Mouse (Mus musculus) ovary, postnatal 10 days (tissue): ENCODE results near the gene Calm1.
"Not testable (repeated sequence)": the region's sequence is repeated elsewhere in the genome, so short reads cannot be mapped to it uniquely, and the experiment has no call there.

Experiments
- DNase-seq: peaks from one replicate; pipeline ENCODE4 v3.0.0; 2022; ENCODE audit warnings: low spot score

The Calm1 gene

DNA sequence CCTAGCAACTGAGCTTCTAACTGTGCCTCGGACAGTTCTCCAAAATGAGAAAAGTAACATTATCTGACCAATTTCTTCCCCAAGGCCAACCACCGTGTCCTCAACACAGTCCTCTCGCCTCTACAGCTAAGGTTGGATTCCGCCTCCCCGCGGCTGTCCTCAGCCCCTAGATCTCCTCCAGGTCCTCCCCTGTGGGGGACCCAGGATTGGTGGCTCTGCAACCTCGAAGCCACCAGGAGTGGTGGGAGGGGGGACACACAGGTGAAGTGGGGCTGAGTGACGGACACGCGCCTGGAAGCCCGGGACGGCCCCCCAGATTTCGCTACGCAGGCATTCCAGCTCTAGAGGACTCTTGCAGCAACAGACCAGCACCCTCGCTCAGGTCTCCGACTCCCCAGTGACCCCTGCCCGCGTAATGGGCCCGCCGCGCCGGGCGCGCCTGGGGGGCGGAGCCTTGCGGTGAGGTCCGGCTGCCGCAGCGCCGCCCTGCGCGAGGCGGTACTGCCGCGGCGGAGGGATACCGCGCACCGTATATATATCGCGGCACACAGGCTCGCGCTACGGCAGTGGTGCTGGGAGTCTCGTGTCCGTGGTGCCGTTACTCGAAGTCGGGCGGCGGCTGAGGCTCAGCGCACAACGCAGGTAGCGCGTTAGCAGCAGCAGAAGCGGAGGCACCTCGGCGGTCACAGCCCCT lies at the start of gene Calm1:
Calm1 (plus strand) TSS at position 469 of the 694 bp plus-strand sequence.
- peak; percentile 93 for DNase-seq

GRCm38 (mm10) chr12:100152466-100152865 lies 46.8 kb upstream of the Calm1 start:
- no peak for DNase-seq

- peak; percentile 77 for DNase-seq
Measured at GRCm38 (mm10) chr12:100159261-100159975, 39.8 kb upstream of the Calm1 start, which contains the start of gene Nrde2. Gene Nrde2, minus strand, starts transcription at chr12:100159653.

DNA sequence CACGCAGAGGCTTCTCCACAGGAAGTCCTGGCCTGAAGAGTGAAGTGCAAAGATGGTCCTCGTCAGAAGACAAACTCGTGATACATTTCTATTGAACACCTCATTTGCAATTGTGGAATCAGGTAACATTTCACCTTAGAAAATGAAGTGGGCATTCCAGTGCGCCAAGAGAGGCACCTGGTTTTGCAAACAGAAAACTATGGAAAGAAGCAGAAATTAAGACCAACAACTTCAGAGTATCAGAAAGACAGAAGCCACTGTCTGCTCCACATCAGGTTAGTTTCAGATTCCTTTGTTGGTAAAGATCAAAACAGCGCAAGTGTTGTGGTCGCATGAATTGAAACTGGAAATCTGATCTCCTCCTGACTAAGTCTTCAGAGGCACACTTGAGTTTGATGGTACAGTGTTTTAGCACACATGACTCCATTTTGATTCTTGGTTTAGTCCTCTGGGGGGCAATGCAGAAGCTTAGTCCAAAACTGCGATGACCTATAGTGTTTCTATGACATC lies 34.2 kb upstream of the Calm1 start:
- no peak for DNase-seq

DNA sequence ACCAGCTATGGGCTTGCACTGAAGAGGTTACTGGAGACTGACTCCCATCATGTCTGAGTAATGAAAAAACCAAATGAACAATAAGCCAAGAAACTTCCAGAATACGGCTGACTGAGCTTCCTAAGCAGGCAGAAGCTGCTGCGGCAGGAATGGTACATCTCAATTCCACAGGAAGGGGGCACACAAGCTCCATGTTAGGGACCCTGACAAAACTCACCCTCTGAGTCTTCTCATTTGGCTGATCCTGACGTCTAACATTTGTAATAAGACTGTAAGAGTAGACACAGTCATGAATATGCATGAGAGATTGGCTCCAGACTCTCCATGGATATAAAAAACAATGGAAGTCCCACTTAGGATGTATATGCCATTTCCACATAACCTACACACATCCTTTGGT lies 33.1 kb upstream of the Calm1 start:
- DNase-seq: no peak

DNA sequence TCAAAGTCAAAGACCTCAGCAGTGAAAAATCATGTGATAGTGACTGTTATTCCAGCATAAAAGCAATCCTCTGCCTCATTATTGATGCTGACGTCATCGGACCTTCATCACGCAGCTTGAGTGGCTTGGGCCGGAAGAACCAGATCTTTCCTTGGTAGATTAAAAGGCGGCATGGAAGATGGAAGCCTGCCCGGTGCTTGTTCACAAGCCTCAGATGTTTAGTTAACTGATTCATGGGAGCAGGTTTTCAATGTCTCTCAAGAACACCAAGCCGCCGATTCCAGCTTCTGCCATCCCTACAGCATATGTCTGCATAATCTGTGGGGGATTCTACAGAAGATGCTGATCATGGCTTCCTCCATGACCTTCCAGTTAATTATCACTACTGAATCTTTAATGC lies 32.3 kb upstream of the Calm1 start:
- no peak for DNase-seq

DNA sequence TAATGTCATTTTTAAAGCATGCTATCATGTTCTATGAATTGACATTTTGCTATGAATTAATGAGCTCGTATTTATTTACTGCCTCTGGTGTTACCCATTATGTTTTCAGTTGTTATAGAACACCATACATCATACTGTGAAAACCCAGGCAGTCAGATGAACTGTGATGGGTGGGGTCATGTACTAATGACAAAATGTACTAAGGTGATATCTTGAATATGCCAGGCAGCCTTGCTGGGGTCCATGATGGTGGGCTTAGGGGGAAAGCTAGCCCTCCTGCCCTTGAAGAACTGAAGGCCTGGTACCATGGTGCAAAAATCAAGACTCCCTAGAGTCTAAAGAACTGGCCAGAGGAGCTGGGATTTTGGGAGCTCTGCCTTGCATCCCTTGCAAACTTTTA lies 31.7 kb upstream of the Calm1 start:
- no peak for DNase-seq

- DNase-seq: no peak
Measured at GRCm38 (mm10) chr12:100167931-100168871, 31.0 kb upstream of the Calm1 start.

DNA sequence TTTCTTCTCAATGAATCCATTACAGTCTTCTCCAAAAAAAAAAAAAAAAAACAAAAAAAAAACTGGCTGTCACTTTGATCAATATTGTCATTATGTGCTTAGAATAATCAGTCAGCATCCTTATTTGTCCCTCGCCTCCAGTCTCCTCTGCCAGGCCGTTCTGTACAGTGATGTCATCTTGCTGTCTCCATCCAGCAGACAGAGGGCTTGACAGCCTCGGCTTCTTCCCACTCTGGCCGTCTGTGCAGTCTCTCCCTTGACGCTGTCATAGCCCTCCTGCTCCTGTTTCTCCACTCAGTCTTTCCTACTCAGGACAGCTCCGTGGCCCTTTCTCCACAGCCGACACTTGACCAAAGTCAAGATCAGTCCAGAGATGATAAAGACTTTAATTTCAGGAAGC lies 26.8 kb upstream of the Calm1 start:
- DNase-seq: no peak

DNA sequence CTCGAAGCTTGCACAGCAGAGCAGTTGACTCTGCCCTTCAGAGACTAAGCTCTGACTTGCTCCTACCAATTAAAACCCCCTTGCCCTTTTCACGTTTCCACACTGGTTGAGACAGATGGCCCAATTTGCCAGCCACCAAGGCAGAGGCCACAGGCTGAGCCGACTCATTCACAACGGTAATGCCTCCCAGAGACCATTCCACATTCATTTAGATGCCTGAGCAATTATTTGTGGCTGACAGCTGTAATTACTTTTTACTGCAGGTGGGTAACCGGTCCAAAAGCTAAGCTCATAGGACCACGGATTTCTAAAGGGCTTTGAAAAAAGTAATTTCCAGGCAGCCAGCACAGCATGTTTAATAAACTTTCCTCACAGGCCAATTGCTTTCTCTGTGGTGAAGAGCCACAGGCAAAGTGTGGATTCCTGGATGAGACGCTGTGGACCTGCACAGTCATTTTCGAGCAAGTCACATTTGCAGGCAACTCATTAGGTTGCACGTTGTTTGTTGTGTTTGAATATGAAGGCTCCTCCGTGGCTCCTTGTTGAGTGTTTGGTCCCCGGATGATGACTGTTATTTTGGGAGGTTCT lies 22.7 kb upstream of the Calm1 start:
- DNase-seq: no peak

DNA sequence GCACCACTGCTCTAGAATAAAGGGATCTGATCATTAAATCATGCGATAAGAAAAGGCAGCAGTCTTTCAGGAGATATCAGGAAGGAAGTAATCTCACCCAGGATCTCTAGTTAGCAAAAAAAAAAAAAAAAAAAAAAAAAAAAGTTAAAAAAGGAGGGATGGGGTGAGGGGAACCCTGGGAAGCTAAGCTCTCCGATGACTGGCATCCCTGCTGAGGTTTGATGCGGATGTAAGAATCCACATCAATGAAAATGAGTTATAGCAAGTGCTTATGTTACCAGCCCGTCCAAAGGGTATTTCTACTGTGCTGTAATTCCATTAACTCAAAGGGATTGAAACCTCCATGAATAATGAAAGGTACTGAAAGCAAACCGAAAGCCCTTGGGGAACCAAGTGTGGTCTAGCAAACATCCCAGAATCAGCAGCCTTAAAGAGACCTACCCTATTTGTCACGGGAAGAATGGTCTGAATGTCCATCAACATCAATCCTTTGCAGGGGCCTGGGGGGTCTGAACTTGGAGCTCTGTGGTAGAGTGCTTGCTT lies 20.3 kb upstream of the Calm1 start:
- DNase-seq: no peak

DNA sequence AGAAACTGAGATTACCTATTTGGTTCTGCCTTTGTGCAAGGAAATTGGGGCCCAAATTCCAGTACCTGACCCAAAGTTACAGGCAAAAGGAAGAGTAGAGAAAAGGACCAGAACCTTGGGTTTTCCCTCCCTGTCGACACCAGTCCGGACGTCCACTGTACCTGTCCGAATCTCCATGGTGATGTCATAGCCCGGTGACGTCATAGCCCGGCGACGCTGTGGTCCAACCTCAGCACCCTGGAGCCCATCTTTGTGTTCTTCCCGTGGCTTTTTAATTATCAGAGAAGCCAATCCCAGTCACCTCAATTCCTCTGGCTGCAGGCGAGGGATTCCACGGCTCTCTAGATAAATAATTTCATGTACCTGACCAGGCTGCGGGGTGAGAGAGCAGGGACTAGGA lies 18.4 kb upstream of the Calm1 start:
- no peak for DNase-seq

GRCm38 (mm10) chr12:100182676-100183075 lies 16.6 kb upstream of the Calm1 start:
- DNase-seq: no peak

- DNase-seq: no peak
Measured at GRCm38 (mm10) chr12:100183970-100184369, 15.3 kb upstream of the Calm1 start.

DNA sequence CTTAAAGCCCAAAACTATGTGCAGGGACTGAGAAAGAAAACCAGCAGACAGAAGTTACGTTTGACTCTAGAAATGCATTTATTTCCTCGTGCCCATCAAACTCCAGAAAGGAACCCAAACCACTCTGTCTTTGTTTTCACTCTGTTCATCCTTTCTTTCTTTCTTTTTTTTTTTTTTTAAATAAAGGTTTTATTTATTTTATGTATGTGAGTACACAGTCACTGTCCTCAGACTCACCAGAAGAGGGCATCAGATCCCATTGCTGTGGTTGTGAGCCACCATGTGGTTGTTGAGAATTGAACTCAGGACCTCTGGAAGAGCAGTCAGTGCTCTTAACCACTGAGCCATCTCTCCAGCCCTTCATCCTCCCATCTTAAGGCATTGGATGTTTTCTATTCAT lies 14.3 kb upstream of the Calm1 start:
- DNase-seq: not testable (repeated sequence)

- DNase-seq: no peak
Measured at GRCm38 (mm10) chr12:100185897-100186296, 13.3 kb upstream of the Calm1 start.

GRCm38 (mm10) chr12:100186376-100186775 lies 12.9 kb upstream of the Calm1 start:
- no peak for DNase-seq

GRCm38 (mm10) chr12:100187013-100187755 lies 12.1 kb upstream of the Calm1 start:
- DNase-seq: peak; percentile 99

DNA sequence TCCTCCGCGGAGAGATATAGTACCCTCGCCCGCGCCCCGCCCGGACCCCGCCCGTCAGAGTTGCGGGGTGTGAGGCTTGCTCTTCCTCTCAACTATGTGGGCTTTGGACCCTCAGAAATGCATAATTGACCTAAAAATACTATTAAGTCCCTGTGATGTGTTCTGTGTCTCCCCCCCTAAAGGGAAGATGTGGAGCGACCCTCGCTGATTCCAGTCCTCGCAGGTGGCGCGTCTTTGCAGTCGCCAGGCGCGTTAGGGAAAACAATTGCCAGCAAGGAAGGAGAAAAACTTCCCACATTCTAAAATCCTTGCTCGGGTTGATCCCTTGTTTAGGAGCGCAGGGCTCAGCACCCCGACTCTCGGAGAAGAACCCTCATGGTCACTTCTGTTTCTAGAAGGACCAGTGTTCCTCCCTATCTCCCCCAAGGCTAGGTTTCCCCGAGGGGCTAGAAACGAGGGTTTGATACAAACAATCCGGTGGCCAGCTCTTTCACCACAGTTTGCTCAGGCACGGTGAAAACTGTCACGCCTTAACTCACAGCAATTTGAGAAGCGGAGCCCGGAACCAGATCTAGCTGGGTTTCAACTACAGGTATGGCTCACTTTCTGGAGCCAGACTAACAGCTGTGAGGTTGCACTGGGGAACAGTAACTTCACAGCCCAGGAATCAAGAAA lies 11.3 kb upstream of the Calm1 start:
- peak; percentile 34 for DNase-seq

DNA sequence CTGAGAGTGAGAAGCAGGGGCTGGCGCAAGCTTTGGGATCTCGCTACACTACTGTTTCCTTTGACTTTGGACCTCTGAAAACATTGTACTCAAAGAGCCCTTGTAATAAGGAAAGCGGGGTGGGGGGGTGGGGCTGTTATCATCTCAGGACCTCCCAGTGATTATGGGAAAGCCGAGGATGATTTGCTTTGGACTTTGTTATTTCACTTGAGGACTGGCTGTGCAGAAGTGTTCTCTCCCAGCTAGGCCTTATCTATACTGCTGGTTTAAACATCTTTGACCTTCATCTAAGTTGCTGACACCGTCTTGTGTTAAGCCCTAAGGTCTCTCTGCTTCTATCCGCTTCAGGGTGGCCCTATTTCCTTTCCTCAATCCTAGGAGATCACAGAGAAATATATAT lies 8.4 kb upstream of the Calm1 start:
- DNase-seq: no peak
